Mouse (Mus musculus) MEL (cell line): Measurements from ENCODE around the gene 4930426L09Rik. TPM values are rescaled to one million over a fixed set of nuclear protein-coding genes. Genes with fewer than 3 reads are reported as not detected.
"Not testable (repeated sequence)": the region's sequence is repeated elsewhere in the genome, so short reads cannot be mapped to it uniquely, and the experiment has no call there.

Experiments used
- DNase-seq: peaks from one replicate; pipeline ENCODE4 v3.0.0; 2011; ENCODE audit warnings: low read depth, low spot score
- H3K27ac ChIP-seq: 2 replicates; pipeline ENCODE4 v1.5.1; 2012; ENCODE audit warnings: low read depth, mild to moderate bottlenecking, control low read depth, low read length, moderate library complexity; ENCODE audit not compliant: control insufficient read depth
- H3K27me3 ChIP-seq, 2 experiments: fragments of 150-350 bp in 1 of 2; sonication (generic) in 1 of 2; 2 replicates each; pipeline ENCODE4 v1.6.1; 2012; ENCODE audit warnings: low read length in 2 of 2, mild to moderate bottlenecking in 2 of 2, improper control_type of control experiment in 1 of 2, moderate library complexity in 1 of 2; ENCODE audit not compliant: insufficient read depth in 2 of 2, control insufficient read depth in 1 of 2
- H3K36me3 ChIP-seq, 2 experiments: 2 replicates each; pipeline ENCODE4 v1.6.1; 2012 to 2014; ENCODE audit warnings: low read length in 2 of 2, improper control_type of control experiment in 1 of 2, inconsistent platforms in 1 of 2, mild to moderate bottlenecking in 1 of 2; ENCODE audit not compliant: insufficient read depth in 2 of 2, control insufficient read depth in 1 of 2
- H3K4me1 ChIP-seq, 2 experiments: fragments of 150-350 bp in 1 of 2; sonication (generic) in 1 of 2; 2 replicates each; pipeline ENCODE4 v1.6.1; 2012; ENCODE audit warnings: low read length in 2 of 2, improper control_type of control experiment in 1 of 2, mild to moderate bottlenecking in 1 of 2; ENCODE audit not compliant: insufficient read depth in 2 of 2, control insufficient read depth in 1 of 2
- H3K4me3 ChIP-seq, 2 experiments: fragments of 150-350 bp in 1 of 2; sonication (generic) in 1 of 2; 2 replicates each; pipeline ENCODE4 v1.5.1; 2012; ENCODE audit warnings: low read depth in 2 of 2, low read length in 2 of 2, mild to moderate bottlenecking in 2 of 2, moderate library complexity in 2 of 2, control low read depth in 1 of 2, improper control_type of control experiment in 1 of 2; ENCODE audit not compliant: control insufficient read depth in 1 of 2, insufficient read depth in 1 of 2
- H3K79me2 ChIP-seq: 2 replicates; pipeline ENCODE4 v1.6.1; 2012; ENCODE audit warnings: mild to moderate bottlenecking, low read length, moderate library complexity; ENCODE audit not compliant: control insufficient read depth, poor library complexity, insufficient read depth
- H3K9ac ChIP-seq: 2 replicates; pipeline ENCODE4 v1.6.1; 2012; ENCODE audit warnings: low read depth, mild to moderate bottlenecking, control low read depth, low read length, moderate library complexity; ENCODE audit not compliant: control insufficient read depth, poor library complexity, severe bottlenecking
- H3K9me3 ChIP-seq: fragments of 150-350 bp; sonication (generic); replicated peaks from 2 replicates; pipeline ENCODE4 v1.6.1; 2012; ENCODE audit warnings: mild to moderate bottlenecking, low read length, improper control_type of control experiment, moderate library complexity; ENCODE audit not compliant: insufficient read depth
- BHLHE40 ChIP-seq: IDR thresholded peaks from 2 replicates; pipeline ENCODE4 v1.6.1; 2012; ENCODE audit warnings: low read depth, mild to moderate bottlenecking, inconsistent platforms, low read length, improper control_type of control experiment, borderline replicate concordance
- CHD1 ChIP-seq: IDR thresholded peaks from 2 replicates; pipeline ENCODE4 v1.6.1; 2012; ENCODE audit warnings: low read depth, mild to moderate bottlenecking, inconsistent platforms, low read length, improper control_type of control experiment
- CTCF ChIP-seq, 3 experiments: IDR thresholded peaks in 2 of 3; conservative IDR thresholded peaks in 1 of 3; 2 replicates each; pipeline ENCODE4 v1.5.1; 2011 to 2012; ENCODE audit warnings: low read length in 3 of 3, low read depth in 2 of 3, mild to moderate bottlenecking in 2 of 3, improper control_type of control experiment in 1 of 3, inconsistent platforms in 1 of 3, mixed read lengths in 1 of 3, moderate library complexity in 1 of 3; ENCODE audit not compliant: control insufficient read depth in 1 of 3, insufficient read depth in 1 of 3, poor library complexity in 1 of 3, severe bottlenecking in 1 of 3
- ELF1 ChIP-seq: IDR thresholded peaks from 2 replicates; pipeline ENCODE4 v1.6.1; 2014; ENCODE audit warnings: low read depth, mild to moderate bottlenecking, inconsistent platforms, low read length, improper control_type of control experiment, moderate library complexity
- EP300 ChIP-seq, 2 experiments: IDR thresholded peaks; 2 replicates each; pipeline ENCODE4 v1.6.1; 2011; ENCODE audit warnings: improper control_type of control experiment in 2 of 2, low read length in 2 of 2, low read depth in 1 of 2, mild to moderate bottlenecking in 1 of 2
- ETS1 ChIP-seq: IDR thresholded peaks from 2 replicates; pipeline ENCODE4 v1.6.1; 2012; ENCODE audit warnings: low read depth, mild to moderate bottlenecking, inconsistent platforms, low read length, improper control_type of control experiment, moderate library complexity
- GABPA ChIP-seq: IDR thresholded peaks from 2 replicates; pipeline ENCODE4 v1.6.1; 2012; ENCODE audit warnings: low read depth, mild to moderate bottlenecking, inconsistent platforms, low read length, improper control_type of control experiment, moderate library complexity
- HCFC1 ChIP-seq: IDR thresholded peaks from 2 replicates; pipeline ENCODE4 v1.6.1; 2012; ENCODE audit warnings: low read depth, mild to moderate bottlenecking, inconsistent platforms, low read length, improper control_type of control experiment, moderate library complexity
- JUND ChIP-seq: IDR thresholded peaks from 2 replicates; pipeline ENCODE4 v1.6.1; 2011; ENCODE audit warnings: low read depth, mild to moderate bottlenecking, improper control_type of control experiment, low read length
- MAFK ChIP-seq: IDR thresholded peaks from 2 replicates; pipeline ENCODE4 v1.6.1; 2011; ENCODE audit warnings: low read depth, mild to moderate bottlenecking, low read length, improper control_type of control experiment, borderline replicate concordance
- MAZ ChIP-seq: IDR thresholded peaks from 2 replicates; pipeline ENCODE4 v1.6.1; 2012; ENCODE audit warnings: low read depth, mild to moderate bottlenecking, inconsistent platforms, low read length, improper control_type of control experiment
- MYC ChIP-seq: IDR thresholded peaks from 2 replicates; pipeline ENCODE4 v1.6.1; 2011; ENCODE audit warnings: low read depth, mild to moderate bottlenecking, low read length, improper control_type of control experiment, moderate library complexity
- NRF1 ChIP-seq: IDR thresholded peaks from 2 replicates; pipeline ENCODE4 v1.6.1; 2014; ENCODE audit warnings: low read depth, mild to moderate bottlenecking, inconsistent platforms, low read length, improper control_type of control experiment, moderate library complexity; ENCODE audit not compliant: poor library complexity, insufficient read depth, severe bottlenecking
- POLR2AphosphoS5 ChIP-seq: IDR thresholded peaks from 2 replicates; pipeline ENCODE4 v1.6.1; 2012; ENCODE audit warnings: low read depth, borderline replicate concordance, mild to moderate bottlenecking, inconsistent platforms, low read length, moderate library complexity, mixed read lengths
- TAL1 ChIP-seq: IDR thresholded peaks from 2 replicates; pipeline ENCODE4 v1.6.1; 2012; ENCODE audit warnings: mild to moderate bottlenecking, inconsistent platforms, low read length, moderate library complexity, mixed read lengths
- TBP ChIP-seq: IDR thresholded peaks from 2 replicates; pipeline ENCODE4 v1.8.0; 2011; ENCODE audit warnings: low read depth, low read length, improper control_type of control experiment
- UBTF ChIP-seq: IDR thresholded peaks from 2 replicates; pipeline ENCODE4 v1.6.1; 2012; ENCODE audit warnings: low read depth, mild to moderate bottlenecking, inconsistent platforms, low read length, improper control_type of control experiment, moderate library complexity, borderline replicate concordance; ENCODE audit not compliant: insufficient read depth
- USF1 ChIP-seq: IDR thresholded peaks from 2 replicates; pipeline ENCODE4 v1.6.1; 2014; ENCODE audit warnings: low read depth, mild to moderate bottlenecking, inconsistent platforms, low read length, improper control_type of control experiment, moderate library complexity
- polyA plus RNA-seq, 2 experiments: library from polyadenylated mRNA; stranded (reverse) in 1 of 2; unstranded in 1 of 2; fragments of >175 nt in 1 of 2; fragments of >200 nt in 1 of 2; gene quantifications; 2 replicates each; pipeline versions ENCODE4 v1.2.1 to v1.2.4; 2012; ENCODE audit warnings: low replicate concordance in 2 of 2, low read depth in 1 of 2; ENCODE audit not compliant: insufficient read length in 2 of 2, insufficient read depth in 1 of 2, missing spikeins in 1 of 2
- total RNA-seq: library from RNA; depleted of rRNA; stranded (reverse); fragments of 300-350 nt; gene quantifications from 2 replicates; pipeline ENCODE4 v1.2.3, GENCODE M21; 2012

The 4930426L09Rik gene
- total and polyA plus RNA-seq, 3 experiments: 0.12 to 0.19 TPM; not detected in 1

GRCm38 (mm10) chr2:19006124-19006523 lies 8.0 kb downstream of the 4930426L09Rik start:
- no peak overlapping the region for H3K27ac ChIP-seq
- no peak overlapping the region for H3K4me3 ChIP-seq
- H3K27me3 ChIP-seq: no peaks in the 10 kb centered on the region
- no peaks in the 10 kb centered on the region for H3K79me2 ChIP-seq
- no peak for TF ChIP-seq TBP
- no peak for TF ChIP-seq TAL1
- peaks cover 6 to 15% of the 10 kb centered on the region in 2 experiments for H3K4me1 ChIP-seq
- H3K9me3 ChIP-seq: no peaks in the 10 kb centered on the region
- H3K36me3 ChIP-seq: peaks cover 0 to 11% of the 10 kb centered on the region in 2 experiments; a peak in 2 of 4 replicates
- no peak overlapping the region for H3K9ac ChIP-seq
- no peak for DNase-seq

DNA sequence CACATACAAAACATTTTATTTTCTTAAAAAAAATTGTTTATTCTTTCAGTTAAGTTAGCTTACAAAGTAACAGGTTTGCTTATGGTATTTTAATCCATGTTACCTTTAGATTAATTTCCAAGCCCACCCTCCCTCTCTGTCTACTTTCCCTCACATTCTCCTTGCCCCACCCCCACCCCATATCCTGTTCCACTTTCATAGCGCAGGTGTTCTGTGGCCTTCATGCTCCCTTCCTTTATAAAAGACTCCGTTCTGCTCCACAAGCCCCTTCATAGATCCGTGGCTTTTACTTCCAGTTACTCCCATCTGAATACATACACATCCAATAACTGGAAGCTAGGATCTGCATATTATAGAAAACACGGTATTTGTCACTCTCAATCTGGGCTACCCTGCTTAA lies 9.4 kb downstream of the 4930426L09Rik start:
- H3K9me3 ChIP-seq: no peaks in the 10 kb centered on the region
- H3K27ac ChIP-seq: no peak overlapping the region
- peaks cover 6 to 13% of the 10 kb centered on the region in 2 experiments for H3K4me1 ChIP-seq
- no peak overlapping the region for H3K9ac ChIP-seq
- no peak overlapping the region for H3K4me3 ChIP-seq
- H3K27me3 ChIP-seq: no peaks in the 10 kb centered on the region
- H3K79me2 ChIP-seq: no peaks in the 10 kb centered on the region
- no peak for DNase-seq
- TF ChIP-seq USF1 (no peak), MYC (no peak), ELF1 (no peak), POLR2AphosphoS5 (no peak), HCFC1 (no peak), CTCF (IDR thresholded peaks at IDR 0.05 in 2 of 3, conservative IDR thresholded peaks at IDR 0.05 in 1 of 3; ENCODE audit: control insufficient read depth in 1 of 3, insufficient read depth in 1 of 3, low read depth in 2 of 3, low read length in 3 of 3, poor library complexity in 1 of 3, severe bottlenecking in 1 of 3) (no peak), BHLHE40 (no peak), NRF1 (no peak), EP300 (IDR thresholded peaks at IDR 0.05; ENCODE audit: low read depth in 1 of 2, low read length in 2 of 2) (no peak), CHD1 (no peak), MAFK (no peak), MAZ (no peak), TBP (no peak), GABPA (no peak), ETS1 (no peak), JUND (no peak), UBTF (no peak)
- H3K36me3 ChIP-seq: peaks cover 0 to 13% of the 10 kb centered on the region in 2 experiments; a peak in 2 of 4 replicates

DNA sequence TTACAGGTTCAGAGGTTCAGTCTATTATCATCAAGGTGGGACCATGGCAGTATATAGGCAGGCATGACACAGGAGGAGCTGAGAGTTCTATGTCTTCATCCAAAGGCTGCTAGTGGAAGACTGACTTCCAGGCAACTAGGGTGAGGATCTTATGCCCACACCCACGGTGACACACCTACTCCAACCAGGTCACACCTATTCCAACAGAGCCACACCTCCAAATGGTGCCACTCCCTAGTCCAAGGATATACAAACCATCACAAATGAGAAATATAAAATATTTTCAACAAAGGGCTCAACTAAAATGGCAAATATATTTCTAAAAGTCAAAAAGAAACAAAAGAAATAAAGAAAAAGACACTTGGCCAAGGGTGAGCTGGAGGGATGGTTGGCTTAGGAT lies 12.4 kb downstream of the 4930426L09Rik start:
- peaks cover 0 to 11% of the 10 kb centered on the region in 2 experiments; a peak in 2 of 4 replicates for H3K36me3 ChIP-seq
- H3K9ac ChIP-seq, H3K9me3 ChIP-seq, H3K27me3 ChIP-seq, DNase-seq, H3K79me2 ChIP-seq, H3K4me3 ChIP-seq, H3K27ac ChIP-seq, H3K4me1 ChIP-seq: not testable (repeated sequence)
